Comparison of ENCODE assay signal across 7 mouse cellular contexts in the genomic region with DNA sequence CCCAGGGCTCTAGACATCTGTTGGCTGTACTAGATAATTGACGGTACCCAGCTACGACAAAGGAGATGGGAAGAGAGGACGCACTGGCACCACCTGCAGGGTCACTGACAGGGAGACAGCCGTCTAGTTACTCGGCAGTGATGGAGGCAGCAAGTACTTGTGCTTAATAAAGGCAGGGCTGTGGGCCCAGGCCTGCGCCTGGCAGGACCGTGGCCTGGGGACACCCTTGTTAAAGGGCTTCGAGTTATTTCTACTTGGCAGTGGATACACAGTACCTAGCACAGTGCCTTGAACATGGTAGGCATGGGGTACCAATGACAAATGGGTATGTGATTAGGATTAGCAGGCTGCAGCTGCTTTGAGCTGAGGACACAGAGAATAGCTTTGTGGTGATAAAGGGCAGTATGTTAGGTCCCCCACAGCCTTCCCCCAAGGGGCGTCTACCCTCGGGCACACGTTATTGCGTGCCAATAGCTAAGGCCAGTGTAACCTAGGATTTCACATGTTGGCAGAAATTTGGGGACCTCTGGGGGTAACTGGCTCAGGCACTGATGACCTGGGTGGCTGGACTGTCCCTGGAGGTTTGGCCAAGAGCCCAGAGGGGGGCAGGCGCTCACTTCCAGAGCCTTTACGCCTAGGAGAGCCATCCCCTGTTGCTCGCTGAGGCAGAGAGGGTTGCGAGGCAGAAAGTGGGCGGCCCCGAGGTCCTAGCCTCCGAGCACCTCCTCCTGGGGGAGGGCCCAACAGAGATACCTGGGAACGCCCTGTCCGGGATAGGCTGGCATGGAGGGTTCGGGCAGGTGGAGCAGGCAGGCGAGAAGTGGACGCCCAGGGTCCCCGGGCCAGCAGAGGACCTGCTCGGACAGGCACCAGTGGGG. TPM values are rescaled to one million over a fixed set of nuclear protein-coding genes. Genes with fewer than 3 reads are reported as not detected.
A peak's percentile ranks its signal among the peaks of the same experiment; 100 is the strongest.
DNase-seq lines count a peak whose midpoint lies in the region; ATAC-seq and TF ChIP-seq lines count a peak whose summit lies in the region.

No protein-coding gene starts in this region.

- H3K4me2 ChIP-seq in intestine, embryonic 16.5 days (ENCODE audit: low read depth, low read length) = peak overlapping the region; percentile 50
- H3K4me2 ChIP-seq in liver, embryonic 15.5 days = peak overlapping the region; percentile 85
- H3K4me2 ChIP-seq in stomach, embryonic 16.5 days (ENCODE audit: low read depth, low read length) = peak overlapping the region; percentile 68

- TF ChIP-seq POLR2A in MEL (IDR thresholded peaks at IDR 0.05; ENCODE audit: control insufficient read depth in 1 of 2, insufficient read depth in 1 of 2, low read depth in 1 of 2, low read length in 2 of 2, poor library complexity in 1 of 2) = no peak; a peak in 1 of 4 replicates

- H3K4me3 ChIP-seq in MEL (ENCODE audit: control insufficient read depth in 1 of 2, insufficient read depth in 1 of 2, low read depth in 2 of 2, low read length in 2 of 2) = no peak overlapping the region
- peak overlapping the region; percentile 30 for H3K4me3 ChIP-seq in intestine, embryonic 16.5 days (ENCODE audit: low read length)
- H3K4me3 ChIP-seq in liver, embryonic 15.5 days (replicated peaks) = peak overlapping the region; percentile 49
- peak overlapping the region; percentile 37 for H3K4me3 ChIP-seq in stomach, embryonic 16.5 days (replicated peaks; ENCODE audit: low read length)

- H3K27me3 ChIP-seq in MEL (ENCODE audit: control insufficient read depth in 1 of 2, insufficient read depth in 2 of 2, low read length in 2 of 2) = no peaks in the 10 kb centered on the region
- no peaks in the 10 kb centered on the region for H3K27me3 ChIP-seq in intestine, embryonic 16.5 days (replicated peaks; ENCODE audit: control insufficient read depth, insufficient read depth, low read length)
- peaks cover 34% of the 10 kb centered on the region for H3K27me3 ChIP-seq in liver, embryonic 15.5 days
- H3K27me3 ChIP-seq in stomach, embryonic 16.5 days (ENCODE audit: control insufficient read depth, insufficient read depth, low read length) = peaks cover 3% of the 10 kb centered on the region; the same call in 1 of the 2 replicates

- WGBS in intestine, embryonic 16.5 days = 22% methylated on average over 26 of the region's 26 CpGs
- WGBS in liver, embryonic 15.5 days (ENCODE audit: insufficient replicate concordance) = 17% methylated on average over 26 of the region's 26 CpGs
- WGBS in stomach, embryonic 16.5 days = 27% methylated on average over 26 of the region's 26 CpGs

- H3K9me3 ChIP-seq in MEL (replicated peaks; ENCODE audit: insufficient read depth, low read length) = no peaks in the 10 kb centered on the region
- no peaks in the 10 kb centered on the region for H3K9me3 ChIP-seq in intestine, embryonic 16.5 days (ENCODE audit: control insufficient read depth, low read length)
- H3K9me3 ChIP-seq in liver, embryonic 15.5 days (replicated peaks) = no peaks in the 10 kb centered on the region
- H3K9me3 ChIP-seq in stomach, embryonic 16.5 days (replicated peaks; ENCODE audit: control insufficient read depth, low read length) = no peaks in the 10 kb centered on the region

- no peaks in the 10 kb centered on the region for H3K79me2 ChIP-seq in MEL (ENCODE audit: control insufficient read depth, insufficient read depth, low read length, poor library complexity)

- peaks cover 0 to 8% of the 10 kb centered on the region in 2 experiments; a peak in 2 of 4 replicates for H3K4me1 ChIP-seq in MEL (ENCODE audit: control insufficient read depth in 1 of 2, insufficient read depth in 2 of 2, low read length in 2 of 2)
- H3K4me1 ChIP-seq in intestine, embryonic 16.5 days (ENCODE audit: control insufficient read depth, insufficient read depth, low read length) = 0 out of 2 replicates have a peak, but pooled peaks cover 3% of the 10 kb centered on the region
- H3K4me1 ChIP-seq in liver, embryonic 15.5 days (replicated peaks) = peaks cover 86% of the 10 kb centered on the region
- H3K4me1 ChIP-seq in stomach, embryonic 16.5 days (ENCODE audit: control insufficient read depth, insufficient read depth, low read length) = 0 out of 2 replicates have a peak, but pooled peaks cover 2% of the 10 kb centered on the region

- no peak for DNase-seq in MEL (ENCODE audit: low read depth, low spot score)
- peak; percentile 60 for DNase-seq in c-Kit-negative CD71-positive TER-119-positive erythroid progenitor cells, embryonic 14.5 days (ENCODE audit: low read depth, low spot score)
- no peak for DNase-seq in left cerebral cortex, postnatal 10 days (ENCODE audit: extremely low spot score in 1 of 2, low spot score in 2 of 2)
- no peak for DNase-seq in frontal cortex, adult 2 months (ENCODE audit: extremely low spot score in 1 of 2, low spot score in 1 of 2)

- intact Hi-C loops in left cerebral cortex, postnatal 10 days (cut with DNase I) = no loop called here

- peak; percentile 94 for ATAC-seq in intestine, embryonic 16.5 days
- peak; percentile 88 for ATAC-seq in liver, embryonic 15.5 days (ENCODE audit: insufficient read depth)
- peak; percentile 86 for ATAC-seq in stomach, embryonic 16.5 days (ENCODE audit: insufficient read depth, low FRiP score)

- no peak; a peak in 1 of 6 replicates for TF ChIP-seq CTCF in MEL (IDR thresholded peaks at IDR 0.05 in 2 of 3, conservative IDR thresholded peaks at IDR 0.05 in 1 of 3; ENCODE audit: control insufficient read depth in 1 of 3, insufficient read depth in 1 of 3, low read depth in 2 of 3, low read length in 3 of 3, poor library complexity in 1 of 3, severe bottlenecking in 1 of 3)

- no peak overlapping the region for H3K9ac ChIP-seq in MEL (ENCODE audit: control insufficient read depth, low read depth, low read length, poor library complexity, severe bottlenecking)
- H3K9ac ChIP-seq in intestine, embryonic 16.5 days (ENCODE audit: low read depth, low read length) = peak overlapping the region; percentile 54
- H3K9ac ChIP-seq in liver, embryonic 15.5 days = peak overlapping the region; percentile 44; the same call in 1 of the 2 replicates
- peak overlapping the region; percentile 56 for H3K9ac ChIP-seq in stomach, embryonic 16.5 days (ENCODE audit: low read length)

- no peak for TF ChIP-seq EP300 in MEL (IDR thresholded peaks at IDR 0.05; ENCODE audit: low read depth in 1 of 2, low read length in 2 of 2)

- H3K36me3 ChIP-seq in MEL (ENCODE audit: control insufficient read depth in 1 of 2, insufficient read depth in 2 of 2, low read length in 2 of 2) = peaks cover 4 to 10% of the 10 kb centered on the region in 2 experiments; a peak in 3 of 4 replicates
- H3K36me3 ChIP-seq in intestine, embryonic 16.5 days (ENCODE audit: control insufficient read depth, insufficient read depth, low read length) = peaks cover 4% of the 10 kb centered on the region; the same call in 1 of the 2 replicates
- peaks cover 41% of the 10 kb centered on the region for H3K36me3 ChIP-seq in liver, embryonic 15.5 days (replicated peaks)
- no peaks in the 10 kb centered on the region for H3K36me3 ChIP-seq in stomach, embryonic 16.5 days (ENCODE audit: control insufficient read depth, insufficient read depth, low read length)

- H3K27ac ChIP-seq in MEL (ENCODE audit: control insufficient read depth, low read depth, low read length) = no peak overlapping the region
- H3K27ac ChIP-seq in intestine, embryonic 16.5 days (ENCODE audit: low read length) = peak overlapping the region; percentile 40
- H3K27ac ChIP-seq in liver, embryonic 15.5 days (replicated peaks) = peak overlapping the region; percentile 80
- H3K27ac ChIP-seq in stomach, embryonic 16.5 days (ENCODE audit: low read length) = no peak overlapping the region

- TF ChIP-seq RAD21 in MEL (IDR thresholded peaks at IDR 0.05; ENCODE audit: low read depth, low read length) = no peak

RNA-seq across cellular contexts. Expression of a gene that starts 11.4 kb away (rescaled TPM):
- 41.1 and 53.2 TPM in 2 replicates for total RNA-seq in MEL (2012; rRNA removed)
- 100 to 1,000 TPM; 133 to 185 TPM for polyA plus RNA-seq in MEL (2012; ENCODE audit: insufficient read depth in 1 of 2, insufficient read length in 2 of 2, low read depth in 1 of 2, low replicate concordance in 2 of 2, missing spikeins in 1 of 2)
- 148 and 174 TPM in 2 replicates for polyA plus RNA-seq in intestine, embryonic 16.5 days (2015; fragmentation: Nextera tagmentation; extraction: Ambion mirVana)
- polyA plus RNA-seq in liver, embryonic 15.5 days (2015; fragmentation: Nextera tagmentation; extraction: Ambion mirVana) = 102 and 104 TPM in 2 replicates
- 14.3 and 22.0 TPM in 2 replicates for polyA plus RNA-seq in stomach, embryonic 16.5 days (2015; fragmentation: Nextera tagmentation; extraction: Ambion mirVana)
- total RNA-seq in left cerebral cortex, postnatal 10 days (2021) = not detected
- polyA plus RNA-seq in frontal cortex, adult 2 months (2012; rRNA removed) = not detected in 2 replicates

RNA-seq across cellular contexts. Expression of a gene that starts 12.7 kb away (rescaled TPM):
- 4.0 TPM in 2 replicates for total RNA-seq in MEL (2012; rRNA removed)
- polyA plus RNA-seq in MEL (2012; ENCODE audit: insufficient read depth in 1 of 2, insufficient read length in 2 of 2, low read depth in 1 of 2, low replicate concordance in 2 of 2, missing spikeins in 1 of 2) = 1 to 10 TPM in 1 of 2 experiments, not detected in 1; 7.4 TPM
- 2.0 TPM in 2 replicates for polyA plus RNA-seq in intestine, embryonic 16.5 days (2015; fragmentation: Nextera tagmentation; extraction: Ambion mirVana)
- polyA plus RNA-seq in liver, embryonic 15.5 days (2015; fragmentation: Nextera tagmentation; extraction: Ambion mirVana) = 0.43 and 0.45 TPM in 2 replicates
- 1.7 and 1.8 TPM in 2 replicates for polyA plus RNA-seq in stomach, embryonic 16.5 days (2015; fragmentation: Nextera tagmentation; extraction: Ambion mirVana)
- total RNA-seq in left cerebral cortex, postnatal 10 days (2021) = 10 to 100 TPM; 37.0 to 48.6 TPM
- polyA plus RNA-seq in frontal cortex, adult 2 months (2012; rRNA removed) = 33.3 and 36.8 TPM in 2 replicates

RNA-seq across cellular contexts. Expression of a gene that starts 17.3 kb away (rescaled TPM):
- 27.5 and 28.2 TPM in 2 replicates for total RNA-seq in MEL (2012; rRNA removed)
- polyA plus RNA-seq in MEL (2012; ENCODE audit: insufficient read depth in 1 of 2, insufficient read length in 2 of 2, low read depth in 1 of 2, low replicate concordance in 2 of 2, missing spikeins in 1 of 2) = 100 to 1,000 TPM in 1 of 2 experiments, 10 to 100 TPM in 1; 83.6 to 138 TPM
- 17.3 and 18.0 TPM in 2 replicates for polyA plus RNA-seq in intestine, embryonic 16.5 days (2015; fragmentation: Nextera tagmentation; extraction: Ambion mirVana)
- polyA plus RNA-seq in liver, embryonic 15.5 days (2015; fragmentation: Nextera tagmentation; extraction: Ambion mirVana) = 8.5 and 10.1 TPM in 2 replicates
- 18.9 and 19.1 TPM in 2 replicates for polyA plus RNA-seq in stomach, embryonic 16.5 days (2015; fragmentation: Nextera tagmentation; extraction: Ambion mirVana)
- total RNA-seq in left cerebral cortex, postnatal 10 days (2021) = 10 to 100 TPM; 42.3 to 47.3 TPM
- polyA plus RNA-seq in frontal cortex, adult 2 months (2012; rRNA removed) = 71.1 and 76.2 TPM in 2 replicates

RNA-seq across cellular contexts. Expression of a gene that starts 29.9 kb away (rescaled TPM):
- total RNA-seq in MEL (2012; rRNA removed) = 78.1 and 101 TPM in 2 replicates
- 100 to 1,000 TPM in 1 of 2 experiments, not detected in 1; 287 TPM for polyA plus RNA-seq in MEL (2012; ENCODE audit: insufficient read depth in 1 of 2, insufficient read length in 2 of 2, low read depth in 1 of 2, low replicate concordance in 2 of 2, missing spikeins in 1 of 2)
- 141 and 142 TPM in 2 replicates for polyA plus RNA-seq in intestine, embryonic 16.5 days (2015; fragmentation: Nextera tagmentation; extraction: Ambion mirVana)
- 53.0 and 53.7 TPM in 2 replicates for polyA plus RNA-seq in liver, embryonic 15.5 days (2015; fragmentation: Nextera tagmentation; extraction: Ambion mirVana)
- polyA plus RNA-seq in stomach, embryonic 16.5 days (2015; fragmentation: Nextera tagmentation; extraction: Ambion mirVana) = 104 and 113 TPM in 2 replicates
- total RNA-seq in left cerebral cortex, postnatal 10 days (2021) = 10 to 100 TPM; 80.5 to 81.1 TPM
- polyA plus RNA-seq in frontal cortex, adult 2 months (2012; rRNA removed) = 95.7 and 97.7 TPM in 2 replicates

RNA-seq across cellular contexts. Expression of a gene that starts 35.6 kb away (rescaled TPM):
- 6.2 and 7.0 TPM in 2 replicates for total RNA-seq in MEL (2012; rRNA removed)
- polyA plus RNA-seq in MEL (2012; ENCODE audit: insufficient read depth in 1 of 2, insufficient read length in 2 of 2, low read depth in 1 of 2, low replicate concordance in 2 of 2, missing spikeins in 1 of 2) = 10 to 100 TPM in 1 of 2 experiments, not detected in 1; 35.3 TPM
- 16.7 and 20.8 TPM in 2 replicates for polyA plus RNA-seq in intestine, embryonic 16.5 days (2015; fragmentation: Nextera tagmentation; extraction: Ambion mirVana)
- 2.4 and 2.9 TPM in 2 replicates for polyA plus RNA-seq in liver, embryonic 15.5 days (2015; fragmentation: Nextera tagmentation; extraction: Ambion mirVana)
- 22.0 and 23.9 TPM in 2 replicates for polyA plus RNA-seq in stomach, embryonic 16.5 days (2015; fragmentation: Nextera tagmentation; extraction: Ambion mirVana)
- 10 to 100 TPM; 59.6 to 66.2 TPM for total RNA-seq in left cerebral cortex, postnatal 10 days (2021)
- 77.0 and 78.8 TPM in 2 replicates for polyA plus RNA-seq in frontal cortex, adult 2 months (2012; rRNA removed)

Comparison
In these comparisons a context has a peak if more than half of its experiments do, and no peak if none do; other contexts are left out.
1. H3K27ac ChIP-seq: peak in intestine, embryonic 16.5 days (single experiment) and liver, embryonic 15.5 days (single experiment); none in MEL (single experiment) and stomach, embryonic 16.5 days (single experiment).
2. H3K4me3 ChIP-seq: peak in intestine, embryonic 16.5 days (single experiment), liver, embryonic 15.5 days (single experiment) and stomach, embryonic 16.5 days (single experiment); none in MEL (0 of 2).
3. RNA of a gene that starts 11.4 kb away (polyA plus RNA-seq): 133 to 185 TPM in MEL, 148 to 174 TPM in intestine, embryonic 16.5 days, 102 to 104 TPM in liver, embryonic 15.5 days and 14.3 to 22.0 TPM in stomach, embryonic 16.5 days; not detected in frontal cortex, adult 2 months; every median in the first group is over 10 times any median in the second.
4. Peak in every context shown above with its lines, with median percentiles within 50 percentile points of each other: ATAC-seq and H3K4me2 ChIP-seq.